Mouse (Mus musculus): ENCODE data around the gene Antxr1. TPM values are rescaled to one million over a fixed set of nuclear protein-coding genes. Genes with fewer than 3 reads are reported as not detected.

Antxr1 gene
- polyA plus RNA-seq (2015; fragmentation: Nextera tagmentation; extraction: Ambion mirVana), result 2.7 and 3.0 TPM in 2 replicates

GRCm38 (mm10) chr6:87335091-87335934 lies at the start of gene Antxr1:
Antxr1 (minus strand) TSS chr6:87335821.
- under 1% methylated on average over 54 of the region's 54 CpGs for WGBS
- Histone ChIP-seq H3K4me2 (ENCODE audit: low read length) (peak within 1 kb of the TSS; percentile 98), H3K9me3 (replicated peaks; ENCODE audit: control insufficient read depth, low read length, poor library complexity, severe bottlenecking) (no peaks in the 10 kb centered on the region), H3K27me3 (ENCODE audit: control insufficient read depth, insufficient read depth, low read depth, low read length) (no peaks in the 10 kb centered on the region), H3K36me3 (ENCODE audit: control insufficient read depth, insufficient read depth, low read length) (no peaks in the 10 kb centered on the region), H3K27ac (ENCODE audit: low read length) (peak within 1 kb of the TSS; percentile 73), H3K4me1 (ENCODE audit: control insufficient read depth, insufficient read depth, low read length) (peaks cover 10% of the 10 kb centered on the region; the same call in 1 of the 2 replicates), H3K9ac (ENCODE audit: low read depth, low read length) (peak within 1 kb of the TSS; percentile 79), H3K4me3 (ENCODE audit: low read depth, low read length) (peak within 1 kb of the TSS; percentile 73)
- ATAC-seq, result peak; percentile 80

DNA sequence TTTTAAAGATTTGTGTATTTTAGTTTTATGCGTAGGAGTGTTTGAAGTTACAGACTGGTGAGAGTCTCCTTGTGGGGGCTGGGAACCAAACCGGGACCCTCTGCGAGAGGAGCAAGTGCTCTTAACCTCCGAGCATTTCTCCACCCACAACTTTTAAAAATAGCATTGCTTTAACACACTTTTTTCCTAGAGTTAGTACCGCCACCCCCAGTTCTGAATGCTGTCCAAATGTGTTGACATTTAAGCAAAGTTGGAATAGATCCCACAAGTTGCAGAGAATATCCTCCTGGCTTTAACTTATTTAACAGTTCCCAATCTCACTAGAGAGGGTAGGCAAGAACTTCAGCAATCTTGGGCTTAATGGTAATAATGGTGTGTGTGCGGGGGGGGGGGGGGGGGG lies 49.1 kb upstream of the Antxr1 start:
- no peak overlapping the region for H3K9ac ChIP-seq (ENCODE audit: low read depth, low read length)
- peak overlapping the region; percentile 68 for H3K4me2 ChIP-seq (ENCODE audit: low read length)
- ATAC-seq, result no peak
- no peaks in the 10 kb centered on the region for H3K9me3 ChIP-seq (replicated peaks; ENCODE audit: control insufficient read depth, low read length, poor library complexity, severe bottlenecking)
- peaks cover 2% of the 10 kb centered on the region; the same call in 1 of the 2 replicates for H3K27me3 ChIP-seq (ENCODE audit: control insufficient read depth, insufficient read depth, low read depth, low read length)
- no peak overlapping the region for H3K27ac ChIP-seq (ENCODE audit: low read length)
- no peak overlapping the region for H3K4me3 ChIP-seq (ENCODE audit: low read depth, low read length)
- H3K4me1 ChIP-seq (ENCODE audit: control insufficient read depth, insufficient read depth, low read length), result 0 out of 2 replicates have a peak, but pooled peaks cover 2% of the 10 kb centered on the region
- WGBS, result 68% methylated on average over 5 of the region's 6 CpGs
- no peaks in the 10 kb centered on the region for H3K36me3 ChIP-seq (ENCODE audit: control insufficient read depth, insufficient read depth, low read length)

DNA sequence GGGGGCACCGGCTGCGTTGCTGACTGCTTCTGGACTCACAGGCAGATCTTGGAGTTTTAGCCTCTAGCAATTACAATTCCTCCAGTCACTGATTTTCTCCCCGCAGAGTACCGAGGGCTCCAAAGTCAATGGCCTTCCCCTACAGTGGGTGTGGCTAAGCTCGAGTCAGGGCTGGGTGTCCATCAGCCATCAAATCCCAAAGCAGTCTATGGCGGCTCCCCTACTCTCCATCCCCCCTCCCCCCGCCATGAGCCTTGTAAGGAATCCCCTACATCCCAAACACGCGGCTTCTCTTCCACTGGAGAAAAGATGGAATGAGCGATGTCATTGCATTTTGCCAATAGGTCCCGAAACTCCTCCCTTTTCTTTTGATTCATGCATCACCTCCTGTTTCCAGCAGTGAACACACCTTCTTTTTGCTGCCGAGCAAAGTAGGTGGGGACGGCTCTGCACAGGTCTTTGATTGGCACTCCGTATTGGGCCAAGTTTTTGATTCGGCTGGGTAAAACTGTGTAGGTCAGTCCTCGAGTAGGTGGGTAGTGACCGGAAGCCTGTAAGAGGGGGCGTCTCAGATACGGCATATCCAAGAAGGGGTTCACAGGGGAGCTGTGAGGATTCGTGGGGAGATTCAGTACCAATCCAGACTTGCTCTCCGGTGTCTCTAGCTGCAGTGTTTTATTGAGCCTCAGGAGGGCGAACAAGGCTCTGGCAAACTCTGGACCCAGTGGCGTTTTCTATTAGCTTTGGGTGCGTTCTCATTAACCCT lies 48.5 kb upstream of the Antxr1 start:
- peaks cover 2% of the 10 kb centered on the region; the same call in 1 of the 2 replicates for H3K27me3 ChIP-seq (ENCODE audit: control insufficient read depth, insufficient read depth, low read depth, low read length)
- H3K9ac ChIP-seq (ENCODE audit: low read depth, low read length), result peak overlapping the region; percentile 58
- no peaks in the 10 kb centered on the region for H3K36me3 ChIP-seq (ENCODE audit: control insufficient read depth, insufficient read depth, low read length)
- H3K4me2 ChIP-seq (ENCODE audit: low read length), result peak overlapping the region; percentile 68
- H3K27ac ChIP-seq (ENCODE audit: low read length), result no peak overlapping the region
- H3K4me3 ChIP-seq (ENCODE audit: low read depth, low read length), result peak overlapping the region; percentile 40
- no peaks in the 10 kb centered on the region for H3K9me3 ChIP-seq (replicated peaks; ENCODE audit: control insufficient read depth, low read length, poor library complexity, severe bottlenecking)
- peak; percentile 68; the same call in 1 of the 2 replicates for ATAC-seq
- 5% methylated on average over 24 of the region's 24 CpGs for WGBS
- 0 out of 2 replicates have a peak, but pooled peaks cover 2% of the 10 kb centered on the region for H3K4me1 ChIP-seq (ENCODE audit: control insufficient read depth, insufficient read depth, low read length)

GRCm38 (mm10) chr6:87373057-87373456 lies 37.4 kb upstream of the Antxr1 start, which contains the start of gene Gkn2:
Gkn2 (plus strand) TSS chr6:87373357.
- Histone ChIP-seq H3K27me3 (ENCODE audit: control insufficient read depth, insufficient read depth, low read depth, low read length) (no peaks in the 10 kb centered on the region), H3K9ac (ENCODE audit: low read depth, low read length) (no peak within 1 kb of the TSS), H3K36me3 (ENCODE audit: control insufficient read depth, insufficient read depth, low read length) (no peaks in the 10 kb centered on the region), H3K27ac (ENCODE audit: low read length) (no peak within 1 kb of the TSS), H3K9me3 (replicated peaks; ENCODE audit: control insufficient read depth, low read length, poor library complexity, severe bottlenecking) (no peaks in the 10 kb centered on the region), H3K4me2 (ENCODE audit: low read length) (no peak within 1 kb of the TSS), H3K4me3 (ENCODE audit: low read depth, low read length) (no peak within 1 kb of the TSS), H3K4me1 (ENCODE audit: control insufficient read depth, insufficient read depth, low read length) (no peaks in the 10 kb centered on the region)
- no peak for ATAC-seq
- 96% methylated on average over 9 of the region's 9 CpGs for WGBS

DNA sequence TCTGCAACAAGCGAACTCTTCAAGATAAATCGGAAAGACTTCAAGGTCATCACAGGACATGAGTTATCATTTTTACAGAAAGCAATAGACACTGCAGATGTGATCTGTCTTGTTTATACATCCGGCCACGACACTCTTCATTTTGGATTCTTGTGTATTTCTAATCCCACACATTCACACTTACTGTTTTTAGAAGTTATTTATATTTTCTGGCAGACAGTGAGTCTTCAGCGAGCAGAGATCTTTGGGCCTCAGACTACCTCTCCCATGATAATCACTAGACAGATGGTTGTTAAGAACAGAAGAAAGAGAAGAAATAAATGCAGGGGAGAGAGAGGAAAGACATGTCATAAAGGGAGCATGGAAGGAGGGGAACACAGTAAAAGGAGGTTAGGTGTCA lies 33.6 kb upstream of the Antxr1 start:
- Histone ChIP-seq H3K27me3 (ENCODE audit: control insufficient read depth, insufficient read depth, low read depth, low read length) (no peaks in the 10 kb centered on the region), H3K36me3 (ENCODE audit: control insufficient read depth, insufficient read depth, low read length) (no peaks in the 10 kb centered on the region), H3K9ac (ENCODE audit: low read depth, low read length) (no peak overlapping the region), H3K4me3 (ENCODE audit: low read depth, low read length) (no peak overlapping the region), H3K9me3 (replicated peaks; ENCODE audit: control insufficient read depth, low read length, poor library complexity, severe bottlenecking) (no peaks in the 10 kb centered on the region), H3K27ac (ENCODE audit: low read length) (no peak overlapping the region), H3K4me1 (ENCODE audit: control insufficient read depth, insufficient read depth, low read length) (no peaks in the 10 kb centered on the region), H3K4me2 (ENCODE audit: low read length) (no peak overlapping the region)
- 94% methylated on average over 5 of the region's 5 CpGs for WGBS
- ATAC-seq, result no peak

DNA sequence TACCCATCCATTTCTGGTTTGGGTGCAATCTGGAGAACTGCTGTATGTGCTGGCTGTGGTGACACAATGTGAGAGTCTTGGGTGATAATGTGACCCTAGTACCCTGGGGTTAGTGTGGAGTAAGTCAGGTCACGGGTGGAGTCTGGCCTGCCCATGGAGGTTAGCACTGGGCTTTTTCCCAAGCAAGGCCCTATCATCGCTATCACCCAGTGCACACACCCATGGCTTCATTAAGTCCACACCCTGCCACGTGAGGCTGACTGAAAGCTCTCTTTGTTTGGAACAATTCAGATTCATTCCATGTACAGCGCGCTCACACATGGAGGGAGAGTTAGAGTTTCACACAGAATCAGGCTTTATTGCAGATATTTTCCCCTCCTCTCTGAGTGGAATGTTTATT lies 18.8 kb upstream of the Antxr1 start:
- no peaks in the 10 kb centered on the region for H3K27me3 ChIP-seq (ENCODE audit: control insufficient read depth, insufficient read depth, low read depth, low read length)
- no peak overlapping the region for H3K27ac ChIP-seq (ENCODE audit: low read length)
- H3K9me3 ChIP-seq (replicated peaks; ENCODE audit: control insufficient read depth, low read length, poor library complexity, severe bottlenecking), result no peaks in the 10 kb centered on the region
- ATAC-seq, result no peak
- no peak overlapping the region for H3K4me3 ChIP-seq (ENCODE audit: low read depth, low read length)
- no peak overlapping the region for H3K9ac ChIP-seq (ENCODE audit: low read depth, low read length)
- H3K4me1 ChIP-seq (ENCODE audit: control insufficient read depth, insufficient read depth, low read length), result no peaks in the 10 kb centered on the region
- 67% methylated on average over 5 of the region's 5 CpGs for WGBS
- H3K36me3 ChIP-seq (ENCODE audit: control insufficient read depth, insufficient read depth, low read length), result no peaks in the 10 kb centered on the region
- H3K4me2 ChIP-seq (ENCODE audit: low read length), result no peak overlapping the region

DNA sequence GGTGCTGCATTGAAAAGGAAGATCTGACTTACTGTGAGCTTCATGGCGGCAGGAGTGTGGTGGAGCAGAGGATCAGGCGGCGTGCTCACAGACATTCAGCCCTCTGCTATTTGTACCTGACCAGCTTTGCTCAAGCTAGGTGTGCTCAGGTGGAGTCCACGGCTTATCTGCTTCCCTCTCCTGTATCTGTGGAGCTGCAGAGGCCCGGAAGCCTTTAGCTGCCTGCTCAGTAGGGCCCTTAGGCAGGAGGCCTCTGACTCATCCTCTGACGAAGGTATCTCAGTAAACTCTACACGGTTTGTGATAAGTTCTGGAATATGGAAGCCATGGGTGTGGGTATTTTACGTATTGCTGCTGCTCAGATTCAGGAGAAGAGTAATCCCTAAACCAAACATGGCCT lies 15.2 kb upstream of the Antxr1 start, which contains the start of gene Gkn1:
Gkn1 (minus strand) TSS at position 114 of the 400 bp plus-strand sequence.
- H3K27me3 ChIP-seq (ENCODE audit: control insufficient read depth, insufficient read depth, low read depth, low read length), result no peaks in the 10 kb centered on the region
- H3K9me3 ChIP-seq (replicated peaks; ENCODE audit: control insufficient read depth, low read length, poor library complexity, severe bottlenecking), result no peaks in the 10 kb centered on the region
- no peaks in the 10 kb centered on the region for H3K4me1 ChIP-seq (ENCODE audit: control insufficient read depth, insufficient read depth, low read length)
- H3K4me3 ChIP-seq (ENCODE audit: low read depth, low read length), result no peak within 1 kb of the TSS
- no peak within 1 kb of the TSS for H3K27ac ChIP-seq (ENCODE audit: low read length)
- H3K36me3 ChIP-seq (ENCODE audit: control insufficient read depth, insufficient read depth, low read length), result no peaks in the 10 kb centered on the region
- H3K4me2 ChIP-seq (ENCODE audit: low read length), result no peak within 1 kb of the TSS
- no peak for ATAC-seq
- no peak within 1 kb of the TSS for H3K9ac ChIP-seq (ENCODE audit: low read depth, low read length)
- 95% methylated on average over 8 of the region's 8 CpGs for WGBS

DNA sequence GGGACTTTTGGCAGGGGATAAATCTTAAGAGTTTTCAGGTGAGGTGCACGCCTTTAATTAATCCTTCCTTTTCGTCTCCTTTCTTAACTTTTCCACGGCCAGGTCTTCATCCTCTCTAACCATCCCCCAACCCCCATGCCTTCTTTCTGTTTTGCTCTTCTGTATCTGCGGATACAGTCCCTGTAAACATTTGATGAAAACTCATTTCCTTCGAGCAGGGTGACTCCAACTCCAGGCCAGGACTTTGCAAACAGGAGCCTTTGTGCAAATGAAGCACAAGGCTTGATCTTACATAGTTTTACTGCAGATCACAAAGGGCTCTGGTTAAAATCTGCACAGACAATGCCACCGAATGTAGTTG lies 294 bp upstream of the Antxr1 start:
- Histone ChIP-seq H3K4me1 (ENCODE audit: control insufficient read depth, insufficient read depth, low read length) (peaks cover 10% of the 10 kb centered on the region; the same call in 1 of the 2 replicates), H3K27ac (ENCODE audit: low read length) (no peak overlapping the region), H3K9ac (ENCODE audit: low read depth, low read length) (no peak overlapping the region), H3K36me3 (ENCODE audit: control insufficient read depth, insufficient read depth, low read length) (no peaks in the 10 kb centered on the region), H3K4me2 (ENCODE audit: low read length) (no peak overlapping the region), H3K27me3 (ENCODE audit: control insufficient read depth, insufficient read depth, low read depth, low read length) (no peaks in the 10 kb centered on the region), H3K4me3 (ENCODE audit: low read depth, low read length) (no peak overlapping the region), H3K9me3 (replicated peaks; ENCODE audit: control insufficient read depth, low read length, poor library complexity, severe bottlenecking) (no peaks in the 10 kb centered on the region)
- WGBS, result 39% methylated on average over 6 of the region's 6 CpGs
- peak; percentile 18; the same call in 1 of the 2 replicates for ATAC-seq
